Mouse (Mus musculus) lung, adult 2 months (tissue): ENCODE measurements around the gene Pole3.

Experiments
- CTCF ChIP-seq: fragments of 200-500 bp; IDR thresholded peaks from 2 replicates; pipeline ENCODE4 v1.5.1; 2011; ENCODE audit warnings: mild to moderate bottlenecking, low read length, control low read depth; ENCODE audit not compliant: insufficient read depth
- POLR2A ChIP-seq: fragments of 200-500 bp; IDR thresholded peaks from 2 replicates; pipeline ENCODE4 v1.6.1; 2011; ENCODE audit warnings: low read depth, mild to moderate bottlenecking, control low read depth, low read length, borderline replicate concordance; ENCODE audit errors: extremely low read depth

- no peak for TF ChIP-seq CTCF
- TF ChIP-seq POLR2A = no peak
Measured at GRCm38 (mm10) chr4:62541802-62542201, 16.9 kb upstream of the Pole3 start.
